Mouse (Mus musculus) olfactory bulb, adult 2 months (tissue): ENCODE measurements around the gene Larp1b. TPM values are rescaled to one million over a fixed set of nuclear protein-coding genes. Genes with fewer than 3 reads are reported as not detected.

ENCODE experiments used
- H3K27ac ChIP-seq: fragments of 200-500 bp; 2 replicates; pipeline ENCODE4 v1.5.1; 2012; ENCODE audit warnings: low read depth, low read length; ENCODE audit not compliant: insufficient read depth
- H3K4me1 ChIP-seq: fragments of 200-500 bp; 2 replicates; pipeline ENCODE4 v1.6.1; 2012; ENCODE audit warnings: low read length; ENCODE audit not compliant: control insufficient read depth, insufficient read depth
- H3K4me3 ChIP-seq: fragments of 200-500 bp; 2 replicates; pipeline ENCODE4 v1.5.1; 2012; ENCODE audit warnings: mild to moderate bottlenecking, low read depth, low read length, moderate library complexity; ENCODE audit not compliant: insufficient read depth
- CTCF ChIP-seq: fragments of 200-500 bp; IDR thresholded peaks from 2 replicates; pipeline ENCODE4 v1.5.1; 2012; ENCODE audit warnings: low read depth, mild to moderate bottlenecking, low read length, moderate library complexity; ENCODE audit not compliant: insufficient read depth
- POLR2A ChIP-seq: fragments of 200-500 bp; IDR thresholded peaks from 2 replicates; pipeline ENCODE4 v1.6.1; 2012; ENCODE audit warnings: mild to moderate bottlenecking, low read depth, low read length, moderate library complexity; ENCODE audit not compliant: insufficient read depth
- WGBS: fragments of 180-500 bp; shearing (Covaris S2); methylation state at CpG from one replicate; pipeline ENCODE4 v1.1.7; 2018; 5-methylcytosine and 5-hydroxymethylcytosine counted together
- polyA plus RNA-seq: library from polyadenylated mRNA; stranded (reverse); fragments of >200 nt; gene quantifications from 2 replicates; pipeline ENCODE4 v1.2.4, GENCODE M21; 2012; ENCODE audit warnings: low replicate concordance; ENCODE audit not compliant: missing spikeins, insufficient read depth, insufficient read length

Larp1b gene
- polyA plus RNA-seq, 1 experiment, result not detected

DNA sequence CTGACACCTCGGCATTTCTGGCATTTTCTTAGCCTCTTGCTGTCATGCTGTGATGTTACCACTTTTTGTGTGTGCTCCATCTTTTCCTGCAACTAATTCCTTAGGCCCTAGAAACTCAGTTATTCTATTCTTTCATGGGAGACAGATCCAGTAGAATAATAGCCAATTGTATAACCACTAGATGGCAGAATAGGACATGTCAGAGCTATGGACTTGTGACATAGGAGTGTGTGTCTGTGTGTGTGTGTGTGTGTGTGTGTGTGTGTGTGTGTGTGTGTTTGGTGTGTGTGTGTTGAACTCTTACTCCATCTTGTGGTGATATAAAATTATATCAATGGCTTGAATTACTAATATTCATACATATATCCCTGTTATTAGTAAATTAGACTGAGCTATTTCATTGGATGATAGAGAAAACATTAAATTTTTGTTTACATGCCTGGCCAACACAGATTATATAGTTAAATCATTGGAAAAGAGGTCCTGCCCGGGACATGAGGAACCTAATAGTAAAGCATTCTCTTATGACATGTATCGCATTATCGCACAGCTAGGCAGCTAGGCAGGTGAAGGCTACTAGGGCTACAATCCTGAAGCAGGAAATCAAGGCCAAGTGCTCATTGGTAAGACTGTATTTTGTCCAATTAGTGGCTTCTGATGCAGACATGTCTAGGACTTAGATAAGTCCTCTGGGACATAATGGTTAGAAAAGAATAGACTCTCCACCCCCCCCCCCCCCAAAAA, 92.7 kb downstream of the Larp1b start:
- 79% methylated on average over 4 of the region's 4 CpGs for WGBS
- TF ChIP-seq CTCF (no peak), POLR2A (no peak)
- Histone ChIP-seq H3K4me3 (no peak overlapping the region), H3K27ac (no peak overlapping the region), H3K4me1 (no peaks in the 10 kb centered on the region)

DNA sequence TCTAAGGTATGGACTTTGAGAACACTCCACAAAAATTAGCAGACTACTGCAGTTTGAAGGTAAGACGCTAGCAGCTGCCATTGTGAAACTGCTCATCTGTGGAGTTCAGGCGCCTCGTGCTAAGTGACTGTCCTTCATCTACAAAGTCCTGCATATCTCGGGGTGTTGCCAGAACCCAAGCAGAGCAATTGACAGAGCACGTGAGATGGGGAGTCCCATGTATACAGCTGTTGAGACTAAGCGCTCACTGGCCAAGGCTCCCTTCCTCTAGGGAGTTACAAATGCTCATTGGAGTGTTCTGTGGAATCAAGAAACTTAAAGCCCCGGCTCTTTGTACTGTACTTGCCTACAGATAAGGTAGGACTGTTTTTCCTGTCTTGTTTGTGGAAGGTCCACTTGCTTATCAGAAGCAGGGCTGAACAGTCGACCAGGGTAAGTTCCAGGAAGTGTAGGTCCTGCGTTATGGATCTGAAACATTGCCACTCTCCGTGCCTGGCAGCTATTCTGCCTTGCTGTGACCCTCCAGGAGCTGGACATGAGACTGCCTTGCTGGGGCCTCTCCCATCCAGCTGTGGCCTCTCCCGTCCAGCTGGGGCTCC, 94.2 kb downstream of the Larp1b start:
- TF ChIP-seq POLR2A, result no peak
- no peak overlapping the region for H3K4me3 ChIP-seq
- H3K27ac ChIP-seq, result no peak overlapping the region
- no peaks in the 10 kb centered on the region for H3K4me1 ChIP-seq
- 88% methylated on average over 11 of the region's 11 CpGs for WGBS

DNA sequence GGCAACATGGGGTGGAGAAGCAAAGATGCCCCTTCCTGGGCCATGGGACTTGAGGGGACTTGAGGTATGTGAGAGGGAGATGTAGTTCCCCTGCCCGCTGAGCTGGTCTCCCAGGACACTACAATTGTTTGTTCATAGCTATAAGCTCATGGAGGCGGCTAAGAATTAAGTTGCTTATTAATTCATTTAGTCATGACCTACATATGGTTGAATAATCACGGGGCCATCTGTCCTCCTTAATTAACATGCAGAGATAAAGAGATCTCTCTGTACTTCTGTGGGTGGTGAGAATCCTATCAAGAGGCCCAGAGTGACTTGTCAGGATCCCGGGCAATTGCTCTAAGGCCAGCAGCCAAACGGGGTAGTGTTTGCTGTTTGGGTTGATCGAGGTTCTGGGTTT, 98.2 kb downstream of the Larp1b start:
- TF ChIP-seq POLR2A, result no peak
- WGBS, result 79% methylated on average over 6 of the region's 6 CpGs
- no peak overlapping the region for H3K4me3 ChIP-seq
- H3K27ac ChIP-seq, result no peak overlapping the region
- H3K4me1 ChIP-seq, result no peaks in the 10 kb centered on the region

DNA sequence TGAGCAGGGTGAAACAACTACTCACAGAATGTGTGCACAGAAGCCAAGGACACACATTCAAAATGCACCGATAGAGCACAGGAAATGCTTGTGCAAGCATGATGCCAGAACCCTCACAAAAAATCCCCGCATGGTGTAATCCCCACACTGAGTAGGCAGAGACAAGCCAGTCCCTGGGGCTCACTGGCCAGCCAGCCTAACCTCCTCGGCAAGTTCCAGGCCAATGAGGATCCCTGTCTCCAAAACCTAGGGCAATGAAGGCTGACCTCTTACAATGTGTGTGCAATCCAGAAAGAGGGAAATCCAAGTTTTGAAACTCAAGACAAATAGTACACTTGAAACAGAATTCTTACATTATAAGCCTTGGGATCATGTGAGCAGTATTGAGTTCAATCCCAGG, 103.7 kb downstream of the Larp1b start:
- H3K4me1 ChIP-seq, result no peaks in the 10 kb centered on the region
- no peak overlapping the region for H3K27ac ChIP-seq
- TF ChIP-seq POLR2A (no peak), CTCF (no peak)
- 90% methylated on average over 3 of the region's 3 CpGs for WGBS
- no peak overlapping the region for H3K4me3 ChIP-seq

GRCm38 (mm10) chr3:41058395-41058794, 108.8 kb downstream of the Larp1b start:
- TF ChIP-seq CTCF (no peak), POLR2A (no peak)
- Histone ChIP-seq H3K4me1 (no peaks in the 10 kb centered on the region), H3K4me3 (no peak overlapping the region), H3K27ac (no peak overlapping the region)
- 45% methylated on average over 2 of the region's 2 CpGs for WGBS

DNA sequence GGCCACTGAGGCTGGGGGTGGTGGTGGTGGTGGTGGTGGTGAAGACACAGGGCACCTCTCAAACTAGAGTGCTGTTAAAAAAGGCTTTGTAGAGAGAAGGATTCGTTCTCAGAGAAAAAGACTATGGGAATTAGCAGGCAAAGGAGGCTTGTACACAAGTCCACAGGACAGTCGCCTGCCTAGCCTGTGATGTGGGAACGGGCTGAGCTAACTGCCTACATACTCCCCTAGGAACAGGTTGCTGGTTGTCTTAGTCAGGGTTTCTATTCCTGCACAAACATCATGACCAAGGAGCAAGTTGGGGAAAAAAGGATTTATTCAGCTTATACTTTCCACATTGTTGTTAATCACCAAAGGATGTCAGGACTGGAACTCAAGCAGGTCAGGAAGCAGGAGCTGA, 109.6 kb downstream of the Larp1b start:
- TF ChIP-seq POLR2A (no peak), CTCF (no peak)
- Histone ChIP-seq H3K27ac (no peak overlapping the region), H3K4me3 (no peak overlapping the region), H3K4me1 (no peaks in the 10 kb centered on the region)
- WGBS, result 85% methylated on average over 3 of the region's 3 CpGs

DNA sequence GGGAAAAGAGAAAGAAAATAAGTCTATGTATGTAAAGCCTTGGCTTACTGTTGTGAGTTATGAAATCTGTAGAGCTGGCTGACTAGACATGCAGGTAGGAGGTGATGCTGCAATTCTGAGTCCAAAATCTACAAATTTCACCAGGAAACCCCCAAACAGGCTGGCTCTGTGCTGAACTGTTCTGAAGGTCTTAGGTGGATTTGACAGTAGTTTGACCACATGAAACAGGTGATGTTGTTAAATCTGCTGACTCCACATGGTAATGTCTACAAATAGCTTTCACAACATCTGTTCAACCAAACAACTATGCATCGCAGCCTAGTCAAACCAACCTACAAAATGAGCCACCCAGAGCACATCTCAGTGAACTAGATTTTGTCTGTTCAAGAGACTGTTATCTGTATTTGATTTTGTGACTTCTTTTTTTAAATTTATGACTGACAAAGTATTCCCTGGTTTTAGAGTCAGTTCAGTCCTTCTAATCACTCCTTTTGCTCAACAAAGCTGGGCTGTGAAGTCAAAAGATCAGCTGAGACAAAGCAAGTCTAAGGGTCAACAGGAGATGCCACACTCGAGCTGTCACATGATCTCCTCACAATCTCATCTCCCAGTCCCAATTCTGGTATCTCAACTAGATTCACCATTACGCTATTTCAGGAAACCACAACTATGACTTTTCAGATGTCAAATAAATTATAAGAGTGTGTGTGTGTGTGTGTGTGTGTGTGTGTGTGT, 112.4 kb downstream of the Larp1b start:
- Histone ChIP-seq H3K4me1 (no peaks in the 10 kb centered on the region), H3K4me3 (no peak overlapping the region), H3K27ac (no peak overlapping the region)
- WGBS, result 92% methylated on average over 3 of the region's 3 CpGs
- TF ChIP-seq CTCF, result no peak
- TF ChIP-seq POLR2A, result no peak

GRCm38 (mm10) chr3:41062758-41063157, 113.1 kb downstream of the Larp1b start:
- Histone ChIP-seq H3K27ac (no peak overlapping the region), H3K4me3 (no peak overlapping the region), H3K4me1 (no peaks in the 10 kb centered on the region)
- 95% methylated on average over 2 of the region's 2 CpGs for WGBS
- TF ChIP-seq POLR2A (no peak), CTCF (no peak)

GRCm38 (mm10) chr3:41065320-41065719, 115.7 kb downstream of the Larp1b start:
- Histone ChIP-seq H3K4me1 (no peaks in the 10 kb centered on the region), H3K27ac (no peak overlapping the region), H3K4me3 (no peak overlapping the region)
- 92% methylated on average over 2 of the region's 2 CpGs for WGBS
- TF ChIP-seq POLR2A, result no peak
- TF ChIP-seq CTCF, result no peak

DNA sequence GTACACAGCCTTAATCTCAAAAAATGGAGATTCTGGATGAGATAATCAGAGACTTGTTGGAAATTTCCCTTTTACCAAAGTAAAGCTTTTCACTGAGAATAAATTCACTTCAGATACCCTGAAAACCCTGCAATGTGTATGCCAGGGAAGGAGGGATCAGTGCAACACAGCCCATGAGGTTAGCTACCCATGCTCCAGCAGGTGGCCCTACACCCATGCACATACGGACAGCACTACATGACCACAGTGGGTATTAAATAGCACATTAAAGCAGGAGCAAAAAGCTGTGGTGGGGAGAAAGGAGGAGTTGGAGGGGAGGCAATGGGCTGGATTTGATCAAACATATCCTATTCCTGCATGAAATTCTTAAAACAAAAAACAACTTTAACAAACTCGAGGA, 120.9 kb downstream of the Larp1b start:
- TF ChIP-seq CTCF (no peak), POLR2A (no peak)
- H3K4me3 ChIP-seq, result no peak overlapping the region
- H3K4me1 ChIP-seq, result no peaks in the 10 kb centered on the region
- no peak overlapping the region for H3K27ac ChIP-seq
- WGBS, result 78% methylated on average over 2 of the region's 2 CpGs
